Mouse (Mus musculus) liver, embryonic 14.5 days (tissue): ENCODE measurements around the gene Vmn1r200.
"Not testable (repeated sequence)": the region's sequence is repeated elsewhere in the genome, so short reads cannot be mapped to it uniquely, and the experiment has no call there.

Source experiments
- CTCF ChIP-seq: IDR thresholded peaks from 2 replicates; pipeline ENCODE4 v1.5.1; 2016; ENCODE audit warnings: antibody characterized with exemption, low read depth, control low read depth
- EP300 ChIP-seq: IDR thresholded peaks from 2 replicates; pipeline ENCODE4 v1.6.1; 2016; ENCODE audit warnings: antibody characterized with exemption, low read depth

DNA sequence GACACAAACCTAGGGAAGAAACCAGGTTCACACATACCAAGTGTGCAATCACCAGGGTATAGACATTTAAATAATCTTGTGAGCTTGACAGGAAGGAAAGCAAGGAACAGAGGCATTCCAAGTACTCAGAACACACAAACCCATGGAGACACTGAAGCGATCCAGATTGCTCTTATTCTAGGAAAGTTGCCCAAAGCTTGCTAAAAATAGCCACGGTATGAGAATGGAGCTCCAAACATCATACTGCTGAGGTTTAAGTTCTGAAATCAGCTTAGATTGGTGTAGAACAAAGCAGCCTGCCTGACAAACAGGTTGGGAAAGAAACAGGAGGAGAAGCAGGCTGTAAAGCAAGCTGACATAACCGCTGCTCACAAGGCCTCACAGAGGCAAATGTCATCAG lies 9.0 kb upstream of the Vmn1r200 start:
- not testable (repeated sequence) for TF ChIP-seq CTCF, EP300
